Mouse (Mus musculus): ENCODE data around the gene Fgfr2. TPM values are rescaled to one million over a fixed set of nuclear protein-coding genes. Genes with fewer than 3 reads are reported as not detected.
A peak's percentile ranks its signal among the peaks of the same experiment; 100 is the strongest.

The Fgfr2 gene
- polyA plus RNA-seq, 1 experiment from 2014 or later: 39.4 TPM

DNA sequence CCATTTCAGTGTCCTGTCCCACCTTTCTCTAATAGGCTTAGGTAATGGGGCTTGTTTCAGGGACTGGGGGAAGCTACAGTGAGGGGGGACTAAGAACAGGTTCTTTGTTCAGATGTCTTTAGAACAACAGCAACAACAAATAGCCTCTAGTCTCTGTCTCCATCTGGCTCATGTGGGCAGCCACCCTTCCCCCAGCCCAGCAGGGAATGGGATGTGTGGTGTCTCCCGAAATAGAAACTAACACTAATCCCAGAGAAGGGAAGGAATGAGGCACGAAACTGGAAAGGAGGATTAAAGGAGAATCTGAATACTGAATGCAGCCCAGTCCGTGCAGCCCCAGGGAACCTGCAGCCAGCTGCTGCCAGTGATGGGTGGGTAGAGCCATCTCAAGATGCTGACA is 2235.2 kb downstream of the Fgfr2 start:
- no peaks in the 10 kb centered on the region for H3K9me3 ChIP-seq
- no peak for ATAC-seq
- H3K4me1 ChIP-seq (replicated peaks): peaks cover 8% of the 10 kb centered on the region
- no peak overlapping the region for H3K9ac ChIP-seq (replicated peaks)
- no peak overlapping the region for H3K4me2 ChIP-seq (replicated peaks)
- peak overlapping the region; percentile 22; the same call in 1 of the 2 replicates for H3K27ac ChIP-seq
- WGBS: 8% methylated on average over 3 of the region's 3 CpGs
- no peak overlapping the region for H3K4me3 ChIP-seq (replicated peaks)
- H3K36me3 ChIP-seq: peaks cover 29% of the 10 kb centered on the region
- no peaks in the 10 kb centered on the region for H3K27me3 ChIP-seq

DNA sequence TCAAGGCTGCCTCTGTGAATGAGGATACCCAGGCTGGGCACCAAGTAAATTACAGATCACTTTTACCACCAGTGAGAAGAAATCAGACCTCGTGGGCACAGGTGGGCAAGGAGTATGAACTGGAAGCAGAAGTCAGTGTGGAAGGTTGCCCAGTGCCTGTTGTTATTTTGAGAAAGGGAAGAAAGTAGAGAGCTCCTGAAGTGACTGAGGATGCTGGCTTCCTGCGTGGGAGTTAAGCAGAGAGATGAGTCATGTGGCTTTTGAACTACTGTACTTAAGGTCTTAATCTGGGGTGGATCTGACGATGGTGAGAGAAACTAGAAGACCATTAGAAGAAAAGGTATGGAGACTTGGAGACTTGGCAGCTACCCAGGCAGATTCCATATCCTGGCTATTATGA is 2236.9 kb downstream of the Fgfr2 start:
- Histone ChIP-seq H3K27me3 (no peaks in the 10 kb centered on the region), H3K4me3 (replicated peaks) (no peak overlapping the region), H3K9me3 (no peaks in the 10 kb centered on the region), H3K4me1 (replicated peaks) (peaks cover 8% of the 10 kb centered on the region), H3K4me2 (replicated peaks) (no peak overlapping the region), H3K36me3 (peaks cover 23% of the 10 kb centered on the region), H3K27ac (no peak overlapping the region), H3K9ac (replicated peaks) (no peak overlapping the region)
- WGBS: 82% methylated on average over 3 of the region's 3 CpGs
- ATAC-seq: no peak

DNA sequence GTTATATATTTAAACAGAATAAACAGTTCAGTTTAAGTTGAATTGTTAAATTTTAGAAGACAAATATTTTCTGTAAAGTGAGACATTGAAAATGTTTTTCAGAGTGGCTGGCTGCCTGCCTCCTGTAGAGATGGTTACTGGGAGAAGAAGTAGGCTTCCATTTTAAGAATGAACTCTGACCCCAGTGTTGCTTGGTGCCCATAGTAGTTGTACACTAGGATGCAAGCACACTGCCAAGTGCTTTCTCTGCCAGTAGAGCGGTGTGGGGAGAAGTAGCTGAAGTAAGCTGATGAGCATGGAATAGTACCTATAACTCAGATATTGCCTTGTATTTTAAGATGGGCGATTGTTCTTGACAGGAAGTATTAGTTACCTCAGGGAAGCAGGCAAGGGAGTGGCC is 2239.0 kb downstream of the Fgfr2 start:
- H3K9me3 ChIP-seq: no peaks in the 10 kb centered on the region
- peaks cover 28% of the 10 kb centered on the region for H3K36me3 ChIP-seq
- no peak overlapping the region for H3K4me3 ChIP-seq (replicated peaks)
- 94% methylated on average over 2 of the region's 2 CpGs for WGBS
- ATAC-seq: no peak
- no peak overlapping the region for H3K9ac ChIP-seq (replicated peaks)
- no peak overlapping the region for H3K4me2 ChIP-seq (replicated peaks)
- no peak overlapping the region for H3K27ac ChIP-seq
- peaks cover 8% of the 10 kb centered on the region for H3K4me1 ChIP-seq (replicated peaks)
- no peaks in the 10 kb centered on the region for H3K27me3 ChIP-seq

DNA sequence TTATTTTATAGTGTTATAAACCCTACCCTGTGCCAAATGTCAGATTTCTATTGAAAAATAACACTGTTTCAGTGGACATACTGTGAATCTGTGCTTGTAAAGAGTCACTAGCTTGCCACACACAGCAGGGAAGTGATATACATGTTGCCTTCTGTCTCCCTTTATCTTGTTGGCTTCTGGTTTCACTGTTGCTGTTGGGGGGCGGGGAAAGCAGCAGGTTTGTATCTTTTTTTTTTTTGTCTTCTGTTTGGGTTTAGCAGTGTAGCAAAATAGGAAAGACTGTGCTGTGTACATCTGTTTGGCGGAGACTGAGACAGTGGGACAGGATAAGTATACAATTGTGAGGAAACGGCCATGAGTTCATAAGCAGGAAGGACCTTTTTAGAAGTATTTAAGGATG is 2255.9 kb downstream of the Fgfr2 start:
- Histone ChIP-seq H3K27ac (no peak overlapping the region), H3K9ac (replicated peaks) (no peak overlapping the region), H3K4me2 (replicated peaks) (peak overlapping the region; percentile 39), H3K27me3 (peaks cover 13% of the 10 kb centered on the region), H3K36me3 (no peaks in the 10 kb centered on the region), H3K9me3 (no peaks in the 10 kb centered on the region), H3K4me3 (replicated peaks) (no peak overlapping the region; the same call in 1 of the 2 replicates), H3K4me1 (replicated peaks) (peaks cover 11% of the 10 kb centered on the region)
- 58% methylated on average over 3 of the region's 3 CpGs for WGBS
- ATAC-seq: no peak

DNA sequence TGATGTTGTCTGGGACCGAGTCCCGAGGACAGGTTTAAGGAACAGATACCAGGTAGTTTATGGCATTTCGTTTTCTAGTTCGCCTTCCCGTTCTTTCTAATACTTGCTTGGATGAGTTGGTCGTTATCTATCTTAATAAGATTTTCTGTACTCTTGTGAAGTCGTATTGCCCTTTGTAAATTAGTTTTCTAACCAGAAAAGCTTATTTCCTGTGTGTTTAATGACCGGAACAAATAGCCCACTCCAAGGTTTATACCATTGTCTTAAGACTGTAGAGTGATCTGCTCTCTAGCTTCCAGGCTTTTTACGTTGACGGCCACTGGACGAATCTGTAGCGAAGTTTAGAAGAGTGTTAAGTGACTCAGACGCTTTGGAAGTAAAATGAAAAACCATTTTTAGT is 2256.5 kb downstream of the Fgfr2 start:
- no peaks in the 10 kb centered on the region for H3K9me3 ChIP-seq
- no peaks in the 10 kb centered on the region for H3K36me3 ChIP-seq
- H3K4me1 ChIP-seq (replicated peaks): peaks cover 16% of the 10 kb centered on the region
- peak overlapping the region; percentile 75 for H3K4me2 ChIP-seq (replicated peaks)
- WGBS: 1% methylated on average over 13 of the region's 13 CpGs
- peaks cover 13% of the 10 kb centered on the region for H3K27me3 ChIP-seq
- peak overlapping the region; percentile 84 for H3K9ac ChIP-seq (replicated peaks)
- H3K4me3 ChIP-seq (replicated peaks): peak overlapping the region; percentile 78
- peak overlapping the region; percentile 82 for H3K27ac ChIP-seq
- ATAC-seq: no peak

DNA sequence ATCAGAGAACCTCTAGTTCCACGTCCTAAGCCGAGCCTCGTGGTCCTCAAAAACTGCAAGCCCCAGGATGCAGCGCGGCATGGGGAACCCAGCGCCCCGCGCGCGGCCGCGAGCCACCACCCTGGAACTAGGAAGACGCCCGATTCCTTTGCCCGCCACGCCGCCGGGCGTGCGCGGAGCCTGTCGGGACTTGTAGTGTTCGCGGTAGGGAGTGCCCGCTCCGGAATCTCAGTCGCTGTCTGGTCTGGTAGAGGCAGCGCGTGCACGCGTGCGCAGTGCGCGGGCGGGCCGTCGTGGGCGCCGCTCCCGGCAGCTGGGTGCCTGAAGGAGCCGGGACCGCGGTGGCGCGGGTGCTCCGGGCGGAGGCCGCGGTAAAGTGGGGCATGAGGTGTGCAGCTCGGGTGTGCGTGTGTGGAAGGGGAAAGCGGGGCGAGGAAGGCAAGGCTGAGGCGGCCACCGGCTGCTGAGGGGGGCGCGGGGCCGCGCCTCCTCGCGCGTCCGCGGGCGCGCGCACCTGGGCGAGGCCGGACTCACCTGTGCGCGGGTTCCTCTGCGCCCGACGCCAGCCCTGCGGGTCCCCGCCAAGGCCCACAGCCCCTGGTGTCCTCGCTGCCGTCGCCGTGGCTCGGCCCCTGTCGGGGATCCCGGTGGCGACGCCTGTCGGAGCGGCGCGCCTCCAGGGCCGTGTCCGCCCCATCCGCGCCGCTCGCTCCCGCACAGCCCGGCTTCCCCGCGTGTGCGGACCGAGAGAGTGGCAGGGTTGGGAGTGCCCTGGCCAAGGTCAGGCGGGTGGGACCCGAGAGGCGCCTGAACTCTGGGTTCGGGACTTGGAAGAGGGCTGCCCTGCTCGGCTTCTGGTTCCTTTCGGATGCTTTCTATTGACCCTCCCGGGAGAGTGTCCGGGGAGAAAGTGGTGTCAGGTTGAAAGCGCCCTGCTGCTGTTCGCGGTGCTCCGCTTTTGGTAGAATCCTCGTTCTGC is 2257.2 kb downstream of the Fgfr2 start, which contains the start of gene Plekha1:
TSS of gene Plekha1 (plus strand) at position 144 of the 979 bp plus-strand sequence.
- Histone ChIP-seq H3K4me1 (replicated peaks) (peaks cover 23% of the 10 kb centered on the region), H3K9me3 (no peaks in the 10 kb centered on the region), H3K4me3 (replicated peaks) (peak within 1 kb of the TSS; percentile 78), H3K4me2 (replicated peaks) (peak within 1 kb of the TSS; percentile 75), H3K27me3 (peaks cover 13% of the 10 kb centered on the region), H3K9ac (replicated peaks) (peak within 1 kb of the TSS; percentile 84), H3K27ac (peak within 1 kb of the TSS; percentile 82), H3K36me3 (no peaks in the 10 kb centered on the region)
- ATAC-seq: peak; percentile 99
- WGBS: under 1% methylated on average over 95 of the region's 114 CpGs

DNA sequence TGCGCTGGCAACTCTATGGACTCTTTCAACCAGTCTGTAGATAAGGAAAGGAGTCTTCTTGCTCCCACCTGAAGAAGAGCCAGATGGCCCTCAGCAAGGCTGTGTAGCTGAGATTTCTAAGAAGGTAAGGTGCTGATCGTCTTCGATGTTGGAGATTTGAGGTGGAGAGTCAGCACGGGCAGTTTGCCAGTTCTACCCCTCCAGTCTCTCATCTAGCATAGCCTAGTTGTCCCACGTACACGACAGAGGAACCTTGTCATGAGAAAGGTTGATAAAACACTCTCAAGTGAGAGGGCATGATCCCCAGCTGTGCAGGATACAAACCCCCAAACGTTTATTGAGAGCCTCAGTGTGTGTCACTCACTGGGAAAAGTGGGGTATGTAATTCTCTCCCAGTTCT is 2258.4 kb downstream of the Fgfr2 start:
- Histone ChIP-seq H3K4me3 (replicated peaks) (no peak overlapping the region), H3K9ac (replicated peaks) (no peak overlapping the region), H3K36me3 (no peaks in the 10 kb centered on the region), H3K4me2 (replicated peaks) (no peak overlapping the region), H3K27me3 (peaks cover 13% of the 10 kb centered on the region), H3K27ac (no peak overlapping the region), H3K4me1 (replicated peaks) (peaks cover 35% of the 10 kb centered on the region), H3K9me3 (no peaks in the 10 kb centered on the region)
- ATAC-seq: no peak
- 81% methylated on average over 7 of the region's 7 CpGs for WGBS

DNA sequence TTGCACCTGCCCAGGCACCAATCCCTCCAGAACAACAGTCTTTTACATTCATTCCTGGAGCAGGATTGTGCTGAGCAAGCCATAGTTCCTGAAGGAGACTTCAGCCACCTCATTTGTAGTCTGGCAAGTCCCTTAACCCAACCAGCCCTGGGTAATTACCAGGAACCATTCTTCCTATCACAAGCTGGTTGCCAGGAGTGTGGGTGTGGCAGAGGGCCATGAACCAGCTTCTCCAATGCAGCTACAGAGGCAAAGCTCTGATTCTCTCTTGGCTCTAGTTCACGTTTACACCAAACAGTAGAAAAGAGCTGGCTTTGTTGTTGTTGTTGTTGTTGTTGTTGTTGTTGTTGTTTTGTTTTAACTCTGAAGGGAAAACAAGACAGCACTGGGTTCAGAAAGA is 2260.6 kb downstream of the Fgfr2 start:
- WGBS: 45% methylated on average over 1 of the region's 1 CpGs
- H3K4me1 ChIP-seq (replicated peaks): peaks cover 37% of the 10 kb centered on the region
- ATAC-seq: no peak
- no peak overlapping the region for H3K9ac ChIP-seq (replicated peaks)
- no peak overlapping the region for H3K4me2 ChIP-seq (replicated peaks)
- H3K27me3 ChIP-seq: peaks cover 17% of the 10 kb centered on the region
- H3K9me3 ChIP-seq: no peaks in the 10 kb centered on the region
- H3K27ac ChIP-seq: no peak overlapping the region
- H3K4me3 ChIP-seq (replicated peaks): no peak overlapping the region
- H3K36me3 ChIP-seq: no peaks in the 10 kb centered on the region

DNA sequence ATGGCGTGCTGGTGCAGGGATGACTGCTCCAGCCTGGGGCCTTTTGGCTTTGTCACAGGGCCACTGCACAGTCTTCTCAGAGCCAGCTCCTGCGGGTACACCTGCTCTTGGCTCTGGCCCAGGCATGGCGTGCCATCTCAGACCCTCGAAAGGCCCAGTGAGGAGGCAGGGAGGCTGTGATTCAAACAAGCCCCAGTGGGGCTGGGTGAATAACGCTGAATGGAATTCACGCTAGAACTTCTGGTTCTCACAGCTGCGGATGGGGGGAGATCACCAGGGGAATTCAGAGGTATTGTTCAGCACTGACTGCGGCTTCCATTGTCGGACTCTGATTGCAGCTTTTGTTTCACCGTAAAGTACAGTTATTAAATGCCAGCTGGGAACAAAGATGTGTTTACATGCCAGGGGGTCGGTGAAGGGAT is 2262.4 kb downstream of the Fgfr2 start:
- WGBS: 9% methylated on average over 11 of the region's 11 CpGs
- Histone ChIP-seq H3K4me1 (replicated peaks) (peaks cover 28% of the 10 kb centered on the region), H3K27me3 (peaks cover 17% of the 10 kb centered on the region), H3K4me3 (replicated peaks) (no peak overlapping the region), H3K4me2 (replicated peaks) (0 out of 2 replicates have a peak overlapping the region, but pooled peaks have one; percentile 2), H3K9ac (replicated peaks) (no peak overlapping the region), H3K36me3 (no peaks in the 10 kb centered on the region), H3K27ac (no peak overlapping the region), H3K9me3 (no peaks in the 10 kb centered on the region)
- peak; percentile 22; the same call in 1 of the 2 replicates for ATAC-seq

DNA sequence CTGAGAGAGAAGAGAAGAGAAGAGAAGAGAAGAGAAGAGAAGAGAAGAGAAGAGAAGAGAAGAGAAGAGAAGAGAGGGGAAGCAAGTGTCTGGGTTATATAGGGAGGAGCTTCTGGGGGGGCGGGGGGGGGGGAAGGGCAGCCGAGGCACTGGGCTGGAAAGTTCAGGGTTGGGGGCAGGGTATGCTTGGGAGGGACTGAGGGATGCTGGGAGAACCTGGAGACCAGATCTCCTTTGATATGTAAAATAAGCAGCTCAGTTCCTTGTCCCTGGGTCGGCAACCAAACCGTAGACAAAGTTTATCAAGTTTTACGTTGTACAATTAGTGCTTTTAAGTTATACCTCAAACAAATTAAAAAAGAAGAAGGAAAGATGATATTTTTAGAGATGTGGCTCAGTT is 2263.2 kb downstream of the Fgfr2 start:
- ATAC-seq: no peak
- Histone ChIP-seq H3K4me2 (replicated peaks) (no peak overlapping the region), H3K9me3 (no peaks in the 10 kb centered on the region), H3K27ac (no peak overlapping the region), H3K4me3 (replicated peaks) (no peak overlapping the region), H3K36me3 (no peaks in the 10 kb centered on the region), H3K9ac (replicated peaks) (no peak overlapping the region), H3K4me1 (replicated peaks) (peaks cover 28% of the 10 kb centered on the region), H3K27me3 (peaks cover 17% of the 10 kb centered on the region)
- 7% methylated on average over 4 of the region's 5 CpGs for WGBS

DNA sequence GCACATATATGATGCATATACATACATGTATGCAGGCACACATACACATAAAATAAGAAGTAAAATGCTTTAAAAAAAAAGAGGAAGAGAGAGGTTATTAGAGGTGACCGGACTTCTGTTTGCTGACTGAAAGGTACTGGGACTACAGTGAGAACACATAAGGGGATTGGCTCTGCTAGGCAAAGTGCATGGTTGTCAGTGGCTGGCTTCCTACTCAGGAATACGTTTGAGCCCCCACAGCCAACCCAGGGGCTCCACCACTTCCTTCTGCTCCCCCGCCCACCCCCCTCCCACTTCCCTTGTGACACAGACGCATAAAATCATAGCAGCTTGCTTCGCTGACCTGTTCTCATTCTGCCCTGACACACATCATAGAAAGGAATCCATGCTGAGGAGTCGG is 2265.2 kb downstream of the Fgfr2 start:
- Histone ChIP-seq H3K9ac (replicated peaks) (no peak overlapping the region), H3K4me2 (replicated peaks) (no peak overlapping the region), H3K36me3 (no peaks in the 10 kb centered on the region), H3K27ac (no peak overlapping the region), H3K4me1 (replicated peaks) (peaks cover 31% of the 10 kb centered on the region), H3K4me3 (replicated peaks) (no peak overlapping the region), H3K27me3 (0 out of 2 replicates have a peak, but pooled peaks cover 4% of the 10 kb centered on the region), H3K9me3 (no peaks in the 10 kb centered on the region)
- WGBS: 72% methylated on average over 6 of the region's 6 CpGs
- ATAC-seq: no peak

DNA sequence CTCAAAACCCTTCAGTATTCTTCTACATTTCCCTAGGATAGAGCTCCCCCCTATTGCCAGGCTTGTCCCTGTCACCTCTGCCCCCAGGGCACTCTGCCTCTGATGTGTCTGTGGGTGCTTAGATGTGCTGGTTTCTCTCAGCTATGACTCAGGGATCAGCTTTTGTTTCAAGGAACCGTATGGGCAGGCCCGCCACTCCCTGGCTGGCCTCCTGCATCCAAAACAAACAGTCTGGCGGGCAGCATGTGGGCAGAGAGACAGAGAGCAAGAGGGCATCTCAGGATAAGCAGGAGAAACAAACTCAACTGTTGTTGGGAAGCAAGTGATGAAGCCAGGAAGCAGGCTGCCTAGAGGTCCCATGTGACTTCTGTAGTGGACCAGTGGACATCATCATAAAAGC is 2267.5 kb downstream of the Fgfr2 start:
- H3K27ac ChIP-seq: no peak overlapping the region
- whole genome bisulfite sequencing: 50% methylated on average over 3 of the region's 3 CpGs
- H3K36me3 ChIP-seq: no peaks in the 10 kb centered on the region
- H3K9ac ChIP-seq (replicated peaks): no peak overlapping the region
- H3K27me3 ChIP-seq: 0 out of 2 replicates have a peak, but pooled peaks cover 4% of the 10 kb centered on the region
- H3K9me3 ChIP-seq: no peaks in the 10 kb centered on the region
- ATAC-seq: no peak
- H3K4me3 ChIP-seq (replicated peaks): no peak overlapping the region
- peaks cover 17% of the 10 kb centered on the region for H3K4me1 ChIP-seq (replicated peaks)
- H3K4me2 ChIP-seq (replicated peaks): no peak overlapping the region

Measured in midbrain, embryonic 13.5 days (tissue).